Comparison of ENCODE assay signal across 22 mouse cellular contexts in genomic region chr8:122829396-122829795, GRCm38 (mm10). TPM values are rescaled to one million over a fixed set of nuclear protein-coding genes. Genes with fewer than 3 reads are reported as not detected.
"Had no signal": no experiment of that assay in that cellular context is flagged by ENCODE, and none has a peak within 500 bp of the region (broad histone marks: within the 10 kb centered on the region; RNA-seq: fewer than 3 reads in every experiment).

No protein-coding gene starts in this region.

- ATAC-seq: midbrain, embryonic 15.5 days had no signal

- H3K27me3 ChIP-seq: limb, embryonic 12.5 days; limb, embryonic 15.5 days; midbrain, embryonic 15.5 days; neural tube, embryonic 12.5 days; neural tube, embryonic 15.5 days had no signal

- H3K9me3 ChIP-seq: kidney, embryonic 15.5 days; limb, embryonic 12.5 days; limb, embryonic 15.5 days; midbrain, embryonic 15.5 days; neural tube, embryonic 12.5 days; neural tube, embryonic 15.5 days had no signal

- H3K9ac ChIP-seq: kidney, embryonic 15.5 days; limb, embryonic 12.5 days; limb, embryonic 15.5 days; liver, embryonic 14.5 days; liver, postnatal 0 days; lung, embryonic 14.5 days; midbrain, embryonic 15.5 days; neural tube, embryonic 12.5 days; neural tube, embryonic 15.5 days had no signal

- H3K36me3 ChIP-seq: kidney, embryonic 15.5 days; limb, embryonic 12.5 days; limb, embryonic 15.5 days; midbrain, embryonic 15.5 days; neural tube, embryonic 12.5 days; neural tube, embryonic 15.5 days had no signal

- DNase-seq: kidney, adult 8-10 months; kidney, postnatal 10 days; kidney, postnatal 36 days; layer of hippocampus, postnatal 36 days; liver, postnatal 0 days; lung, embryonic 14.5 days; right cerebral cortex, adult 18-20 months; right cerebral cortex, postnatal 14 days; right cerebral cortex, postnatal 4 days; thymus, postnatal 25 days had no signal

- H3K27ac ChIP-seq: kidney, embryonic 15.5 days; left cerebral cortex, adult 2 months; limb, embryonic 12.5 days; limb, embryonic 15.5 days; liver, embryonic 14.5 days; macrophage; midbrain, embryonic 15.5 days; neural tube, embryonic 12.5 days; neural tube, embryonic 15.5 days; stomach, postnatal 0 days had no signal

- H3K4me3 ChIP-seq: kidney, embryonic 15.5 days; left cerebral cortex, adult 2 months; limb, embryonic 12.5 days; limb, embryonic 15.5 days; midbrain, embryonic 15.5 days; neural tube, embryonic 12.5 days; neural tube, embryonic 15.5 days had no signal

- H3K4me2 ChIP-seq: kidney, embryonic 15.5 days; limb, embryonic 12.5 days; limb, embryonic 15.5 days; liver, embryonic 11.5 days; lung, embryonic 14.5 days; midbrain, embryonic 11.5 days; midbrain, embryonic 15.5 days; neural tube, embryonic 12.5 days; neural tube, embryonic 15.5 days had no signal

RNA-seq across cellular contexts. Expression of gene Cdh15, which starts 18.4 kb away (rescaled TPM):
- polyA plus RNA-seq: liver, embryonic 14.5 days; liver, postnatal 0 days; lung, embryonic 14.5 days; macrophage had no signal
